Mouse (Mus musculus) myocyte (in vitro differentiated cells): ENCODE measurements around the gene Phf21a.

Experiments used
- E2F4 ChIP-seq: IDR thresholded peaks from one replicate; pipeline ENCODE4 v1.6.1; 2011; ENCODE audit warnings: mild to moderate bottlenecking, control low read depth, moderate library complexity; ENCODE audit not compliant: insufficient read depth
- MAX ChIP-seq: IDR thresholded peaks from one replicate; pipeline ENCODE4 v1.6.1; 2011; ENCODE audit warnings: low read depth, mild to moderate bottlenecking, control low read depth
- MYOD1 ChIP-seq, 3 experiments: IDR thresholded peaks; one replicate each; pipeline ENCODE4 v1.6.1; 2011; ENCODE audit warnings: control low read depth in 2 of 3, low read depth in 2 of 3, mild to moderate bottlenecking in 2 of 3, moderate library complexity in 1 of 3; ENCODE audit not compliant: insufficient read length in 2 of 3, control insufficient read depth in 1 of 3
- MYOG ChIP-seq, 3 experiments: IDR thresholded peaks; one replicate each; pipeline ENCODE4 v1.6.1; 2011; ENCODE audit warnings: control low read depth in 2 of 3, low read depth in 2 of 3, mild to moderate bottlenecking in 2 of 3; ENCODE audit not compliant: insufficient read length in 2 of 3, control insufficient read depth in 1 of 3, insufficient read depth in 1 of 3
- POLR2A ChIP-seq: IDR thresholded peaks from one replicate; pipeline ENCODE4 v1.6.1; 2011; ENCODE audit warnings: low read depth, mild to moderate bottlenecking, control low read depth, moderate library complexity; ENCODE audit not compliant: insufficient read length
- SRF ChIP-seq: IDR thresholded peaks from one replicate; pipeline ENCODE4 v1.6.1; 2011; ENCODE audit warnings: low read depth; ENCODE audit not compliant: control insufficient read depth, insufficient read length
- TCF3 ChIP-seq: IDR thresholded peaks from one replicate; pipeline ENCODE4 v1.6.1; 2011; ENCODE audit warnings: low read depth, control low read depth; ENCODE audit not compliant: insufficient read length
- USF1 ChIP-seq: IDR thresholded peaks from one replicate; pipeline ENCODE4 v1.6.1; 2011; ENCODE audit warnings: low read depth, mild to moderate bottlenecking, control low read depth, moderate library complexity

- TF ChIP-seq USF1 (no peak), MYOD1 (IDR thresholded peaks at IDR 0.05; ENCODE audit: control insufficient read depth in 1 of 3, insufficient read length in 2 of 3, low read depth in 2 of 3) (no peak), E2F4 (no peak), SRF (no peak), MYOG (IDR thresholded peaks at IDR 0.05; ENCODE audit: control insufficient read depth in 1 of 3, insufficient read depth in 1 of 3, insufficient read length in 2 of 3, low read depth in 2 of 3) (peak in 1 of 3 experiments; percentile 17), MAX (no peak), POLR2A (peak; percentile 45), TCF3 (no peak)
These were observed 34.4 kb upstream of the Phf21a start for GRCm38 (mm10) chr2:92058469-92058868.
